Mouse (Mus musculus) bone marrow macrophage, adult 2 months (primary cell): Measurements from ENCODE around the gene Ppp2r5a.

Source experiments
- CTCF ChIP-seq: IDR thresholded peaks from 2 replicates; pipeline ENCODE4 v1.5.1; 2012; ENCODE audit warnings: low read depth, mild to moderate bottlenecking, low read length, moderate library complexity
- POLR2A ChIP-seq: IDR thresholded peaks from 2 replicates; pipeline ENCODE4 v1.6.1; 2012; ENCODE audit warnings: mild to moderate bottlenecking, low read depth, low read length, borderline replicate concordance

DNA sequence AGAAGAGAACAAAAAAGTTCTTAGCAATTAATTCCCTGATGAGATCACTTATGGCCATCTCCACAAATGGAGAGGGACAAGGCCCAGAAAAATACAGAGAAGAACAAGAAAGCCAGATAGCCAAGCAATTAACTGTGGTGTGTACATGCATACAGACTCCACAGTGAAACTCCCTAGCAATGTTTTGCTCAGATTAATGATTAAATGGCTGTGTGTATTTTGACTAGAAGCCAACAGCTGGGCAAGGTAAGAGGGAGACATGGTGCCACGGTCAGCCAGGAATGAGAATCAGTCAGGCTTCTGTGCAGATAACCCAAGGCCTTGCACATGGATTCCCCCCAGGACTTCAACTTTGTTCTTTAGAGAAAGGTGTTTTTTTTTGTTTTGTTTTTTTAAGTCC lies 41.4 kb upstream of the Ppp2r5a start:
- TF ChIP-seq CTCF (no peak), POLR2A (no peak)
